Mouse (Mus musculus) layer of hippocampus, postnatal 14 days (tissue): Measurements from ENCODE around the gene Bahcc1. TPM values are rescaled to one million over a fixed set of nuclear protein-coding genes. Genes with fewer than 3 reads are reported as not detected.
A peak's percentile ranks its signal among the peaks of the same experiment; 100 is the strongest.

Source experiments
- DNase-seq, 2 experiments: peaks; one replicate each; pipeline ENCODE4 v3.0.0; 2021 to 2022; ENCODE audit warnings: low spot score in 2 of 2, mixed read lengths in 1 of 2
- total RNA-seq, 2 experiments: library from RNA; stranded (reverse); gene quantifications; 2 replicates each; pipeline ENCODE4 v1.2.3; 2021

Gene Bahcc1
- total RNA-seq, 2 experiments from 2014 or later = 20.3 to 20.7 TPM

DNA sequence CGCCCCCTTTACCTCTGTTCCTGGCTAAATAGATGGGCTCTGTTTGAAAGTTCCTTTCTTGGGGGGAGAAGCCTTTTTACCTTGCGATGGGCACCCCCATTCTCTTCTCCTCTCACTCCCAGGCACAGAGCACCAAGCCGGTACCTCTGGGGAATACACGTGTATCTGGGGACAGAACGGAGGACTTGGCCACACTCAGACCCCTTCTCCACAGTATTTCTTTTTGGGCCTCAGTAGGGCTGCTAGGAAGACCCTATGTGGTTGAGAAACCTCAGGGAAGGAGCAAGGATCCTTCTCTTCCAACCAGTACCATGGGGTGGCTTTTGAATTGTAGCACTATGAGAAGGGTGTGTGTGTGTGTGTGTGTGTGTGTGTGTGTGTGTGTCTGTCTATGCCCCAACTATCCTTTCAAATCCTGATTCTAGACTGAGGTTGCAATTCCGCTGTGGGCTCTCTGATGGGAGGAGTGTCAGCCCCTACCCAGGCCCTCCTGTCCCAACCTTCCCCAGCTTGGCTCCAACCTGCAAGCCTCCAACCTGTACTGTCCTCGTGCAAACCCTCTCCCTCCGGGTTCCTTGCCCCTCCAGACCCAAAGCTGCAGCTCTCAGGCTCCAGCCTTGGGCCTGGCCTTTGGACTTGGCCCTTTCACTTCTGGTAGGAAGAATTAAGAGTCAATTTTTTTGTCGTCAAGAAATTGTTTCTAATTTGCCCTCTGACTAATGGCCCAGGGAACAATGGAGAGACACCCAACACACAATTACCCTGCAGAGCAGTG lies 4.4 kb upstream of the Bahcc1 start:
- DNase-seq = no peak

GRCm38 (mm10) chr11:120228911-120229437 lies 3.8 kb upstream of the Bahcc1 start:
- DNase-seq = no peak

GRCm38 (mm10) chr11:120229861-120230751 lies 2.6 kb upstream of the Bahcc1 start:
- DNase-seq = peak in 1 of 2 experiments; percentile 73

- DNase-seq = peak; percentile 67 to 78
Measured at GRCm38 (mm10) chr11:120230841-120231370, 1.8 kb upstream of the Bahcc1 start.

DNA sequence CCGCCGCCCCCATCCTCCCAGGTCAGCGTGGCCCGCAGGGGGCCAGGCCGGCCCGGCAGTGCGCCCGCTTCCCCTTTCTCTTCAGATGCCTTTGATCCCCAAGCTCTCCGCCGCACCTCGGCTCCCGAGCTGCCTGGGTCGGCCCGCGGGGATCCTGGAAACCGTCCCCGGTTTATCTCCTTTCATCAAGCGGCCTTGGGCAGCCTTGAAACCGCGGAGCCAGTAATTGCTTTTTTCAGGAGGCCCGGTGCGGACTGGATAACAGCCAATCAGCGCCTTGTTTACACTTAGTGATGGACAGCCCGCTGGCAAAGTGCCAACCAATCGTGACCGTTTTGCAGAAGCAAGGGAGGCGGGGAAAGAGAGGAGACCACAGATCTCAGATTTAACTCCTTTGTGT lies 1.4 kb upstream of the Bahcc1 start:
- DNase-seq = peak; percentile 100

DNA sequence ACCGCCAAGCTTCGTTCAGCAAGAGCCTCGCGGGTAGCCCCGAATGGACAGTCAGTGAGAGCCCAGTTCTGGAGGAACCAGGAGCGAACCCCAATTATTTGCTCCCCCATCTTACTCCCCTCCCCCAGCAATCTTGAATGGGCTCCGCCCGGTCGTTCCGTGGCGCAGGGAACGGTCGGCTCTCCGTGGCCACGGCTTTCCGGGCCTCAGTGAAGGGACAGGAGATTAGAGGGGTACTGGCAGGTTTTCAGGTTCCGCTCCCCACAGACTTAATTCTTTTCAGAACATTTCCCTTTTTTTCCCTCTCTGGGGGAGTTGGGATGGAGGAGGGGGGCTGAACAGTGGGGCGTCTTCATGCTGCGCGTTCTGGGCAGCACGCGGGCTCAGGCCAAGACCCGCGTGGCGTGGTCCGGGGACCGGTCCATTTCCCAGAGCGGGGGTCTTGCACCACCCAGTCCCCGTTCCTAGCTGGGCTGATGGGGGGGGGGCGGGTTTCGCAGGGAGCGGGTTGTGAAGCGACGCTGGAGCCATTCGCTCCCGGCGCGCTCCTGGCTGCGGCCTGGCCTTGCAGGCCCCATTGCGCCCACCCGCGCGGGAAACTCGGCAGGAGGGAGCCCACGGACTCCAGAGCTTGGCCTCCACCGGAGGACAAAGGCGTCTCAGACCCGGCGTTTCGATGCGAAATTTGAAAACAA lies 841 bp downstream of the Bahcc1 start:
- DNase-seq = peak; percentile 57 to 75

DNA sequence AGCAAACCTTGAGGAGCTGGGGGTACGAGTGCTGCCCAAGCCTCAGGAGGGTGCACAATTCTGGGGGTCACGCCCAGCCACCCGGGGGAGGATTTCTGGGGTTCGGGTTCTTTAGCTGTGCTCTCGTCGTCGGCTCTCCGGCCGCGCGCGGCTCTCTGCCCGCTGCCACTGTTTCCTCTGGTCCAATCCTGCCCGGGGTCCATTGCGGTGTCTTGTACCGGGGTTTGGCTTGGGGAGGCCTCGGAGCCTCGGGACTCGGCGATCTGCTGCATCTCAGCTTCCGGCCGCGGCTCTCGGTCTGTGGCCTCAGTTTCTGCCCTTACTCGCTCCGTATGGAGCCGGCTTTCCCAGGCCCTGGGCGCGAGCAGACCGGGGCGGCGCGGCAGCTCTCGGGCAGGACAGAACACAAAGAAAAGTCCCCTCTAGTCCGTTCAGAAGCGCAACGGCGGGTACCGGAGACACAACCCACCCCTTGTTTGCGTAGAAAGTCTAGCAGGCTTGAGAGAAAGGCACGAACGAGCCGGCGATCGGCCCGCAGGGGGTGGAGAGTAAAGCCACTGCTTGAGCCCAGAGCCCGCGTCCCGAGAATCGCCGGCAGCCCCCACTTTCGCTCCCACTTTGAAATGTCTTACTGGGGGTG lies 1.5 kb downstream of the Bahcc1 start:
- DNase-seq = peak in 1 of 2 experiments; percentile 42

- DNase-seq = no peak
Measured at GRCm38 (mm10) chr11:120234776-120235181, 2.0 kb downstream of the Bahcc1 start.

- no peak for DNase-seq
Measured at GRCm38 (mm10) chr11:120235385-120236113, 2.8 kb downstream of the Bahcc1 start.

DNA sequence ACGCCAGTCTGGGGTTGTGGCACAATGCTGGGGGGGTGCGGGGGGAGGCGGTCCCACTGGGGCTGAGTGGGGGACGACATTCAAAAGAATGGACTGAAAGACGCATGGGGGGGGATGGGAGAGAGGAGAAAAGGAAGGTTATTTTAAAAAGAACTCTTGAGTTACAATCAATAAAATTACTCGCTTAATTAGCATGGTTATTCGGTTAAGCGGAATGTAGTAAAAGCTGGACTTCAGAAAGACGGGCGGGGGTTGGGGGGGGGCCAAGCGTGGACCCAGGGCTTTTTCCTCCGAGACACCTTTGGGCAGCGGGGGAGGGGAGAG lies 3.3 kb downstream of the Bahcc1 start:
- DNase-seq = no peak

GRCm38 (mm10) chr11:120236438-120237165 lies 3.9 kb downstream of the Bahcc1 start:
- peak in 1 of 2 experiments; percentile 82 for DNase-seq

DNA sequence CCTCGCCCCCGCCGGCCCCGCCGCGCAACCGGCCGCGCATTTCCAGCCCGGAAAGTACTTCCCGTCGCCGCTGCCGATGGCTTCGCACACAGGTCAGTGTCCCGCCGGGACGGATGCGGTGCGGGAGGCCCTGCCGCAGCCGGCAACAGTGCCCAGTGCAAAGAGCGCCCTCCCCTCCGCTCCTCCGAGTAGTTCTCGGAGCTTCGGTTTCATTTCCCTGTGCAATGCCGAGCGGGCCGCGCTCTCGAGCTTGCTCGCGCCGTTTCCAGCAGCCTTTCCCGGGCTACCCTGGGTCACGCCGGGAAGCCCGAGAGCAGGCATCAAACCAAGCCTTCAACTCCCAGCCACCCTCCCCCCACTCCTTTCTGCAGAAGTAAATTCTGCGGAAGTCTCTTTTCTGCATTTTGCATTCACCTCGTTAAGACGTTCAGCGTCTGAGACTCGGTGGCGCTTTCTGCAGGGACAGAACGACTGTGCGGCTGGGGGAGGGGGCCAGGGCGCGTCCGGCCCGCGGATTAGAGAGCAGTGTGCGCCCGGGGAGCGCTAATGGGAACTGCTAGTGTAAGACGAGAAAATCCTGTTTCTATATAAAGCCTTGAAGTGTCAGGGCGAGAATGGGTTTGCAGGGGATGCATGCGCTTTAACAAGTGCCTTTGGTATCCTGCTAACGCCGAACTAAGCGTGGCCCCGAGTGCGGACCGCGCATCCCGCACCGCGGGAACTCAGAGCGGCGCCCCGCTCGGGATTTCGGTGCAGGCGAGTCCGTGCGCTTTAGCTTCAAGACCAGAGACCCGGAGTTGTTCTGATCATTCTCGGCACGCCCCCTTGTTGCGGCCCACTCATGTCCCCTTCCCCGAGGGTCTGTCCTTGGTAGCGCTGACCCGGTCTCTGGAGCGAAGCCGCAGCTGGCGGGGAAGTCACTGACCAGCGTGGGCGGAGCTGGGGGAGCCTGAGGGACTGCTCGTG lies 4.7 kb downstream of the Bahcc1 start:
- no peak for DNase-seq

- DNase-seq = no peak
Measured at GRCm38 (mm10) chr11:120238306-120238705, 5.6 kb downstream of the Bahcc1 start.

- no peak for DNase-seq
Measured at GRCm38 (mm10) chr11:120238751-120239359, 6.1 kb downstream of the Bahcc1 start.

DNA sequence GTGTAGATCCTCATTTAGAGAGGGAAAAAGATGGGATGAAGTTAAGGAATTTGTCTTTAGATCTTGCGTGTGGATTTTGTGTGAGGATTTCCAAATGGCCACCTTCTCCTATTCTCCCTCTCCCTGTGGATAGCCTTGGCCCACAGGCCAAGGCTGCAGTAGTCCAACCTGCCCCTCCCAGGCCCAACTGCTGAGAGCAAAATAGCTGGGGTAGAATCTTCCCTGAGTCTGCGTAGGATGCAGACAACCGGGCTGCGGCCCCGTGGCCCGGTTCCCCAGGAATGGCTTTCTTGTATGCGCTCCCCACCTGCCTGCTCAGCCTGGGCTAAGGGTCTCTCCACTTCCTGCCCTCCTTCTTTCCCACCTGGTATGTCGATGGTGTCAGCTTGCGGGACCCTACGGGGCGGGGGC lies 6.8 kb downstream of the Bahcc1 start:
- no peak for DNase-seq

DNA sequence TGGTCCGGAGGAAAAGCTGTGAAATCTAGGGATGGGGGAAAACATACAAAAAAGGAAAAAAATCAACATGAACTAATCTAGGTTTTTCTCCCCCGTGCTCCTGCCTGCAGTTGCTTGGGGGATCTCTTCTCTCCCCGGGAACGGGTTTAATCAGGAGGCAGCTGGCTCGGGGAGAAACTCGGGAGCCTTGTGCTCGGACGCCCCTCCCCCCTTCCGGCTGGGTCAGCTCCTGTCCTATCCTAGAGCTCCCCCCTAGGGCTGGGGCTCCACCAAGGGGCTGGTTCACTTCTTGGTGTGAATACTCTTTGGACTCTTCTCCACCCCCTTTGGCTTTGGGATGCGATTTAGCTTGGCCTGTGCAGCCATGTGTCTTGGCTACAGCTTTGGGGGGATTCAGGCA lies 7.5 kb downstream of the Bahcc1 start:
- DNase-seq = peak; percentile 75 to 87
